Mouse (Mus musculus) testis, postnatal 14 days (tissue): ENCODE measurements around the gene Arfip1.

ENCODE experiments used
- DNase-seq: peaks from one replicate; pipeline ENCODE4 v3.0.0; 2021; ENCODE audit warnings: low spot score

Arfip1 gene

GRCm38 (mm10) chr3:84488716-84489115 is 93.7 kb downstream of the Arfip1 start:
- no peak for DNase-seq

GRCm38 (mm10) chr3:84484891-84485290 is 97.5 kb downstream of the Arfip1 start:
- DNase-seq, result no peak

- no peak for DNase-seq
Observed at GRCm38 (mm10) chr3:84484333-84484732, 98.1 kb downstream of the Arfip1 start.

- DNase-seq, result no peak
Observed at GRCm38 (mm10) chr3:84482121-84482520, 100.3 kb downstream of the Arfip1 start.

- peak; percentile 21 for DNase-seq
Observed at GRCm38 (mm10) chr3:84481104-84481503, 101.3 kb downstream of the Arfip1 start.

- DNase-seq, result peak; percentile 33
Observed at GRCm38 (mm10) chr3:84480006-84480897, 102.2 kb downstream of the Arfip1 start, which contains the start of gene Fhdc1. TSS of gene Fhdc1 (minus strand) at chr3:84480429.

GRCm38 (mm10) chr3:84479293-84480005 is 103.0 kb downstream of the Arfip1 start:
- peak; percentile 25 for DNase-seq

DNA sequence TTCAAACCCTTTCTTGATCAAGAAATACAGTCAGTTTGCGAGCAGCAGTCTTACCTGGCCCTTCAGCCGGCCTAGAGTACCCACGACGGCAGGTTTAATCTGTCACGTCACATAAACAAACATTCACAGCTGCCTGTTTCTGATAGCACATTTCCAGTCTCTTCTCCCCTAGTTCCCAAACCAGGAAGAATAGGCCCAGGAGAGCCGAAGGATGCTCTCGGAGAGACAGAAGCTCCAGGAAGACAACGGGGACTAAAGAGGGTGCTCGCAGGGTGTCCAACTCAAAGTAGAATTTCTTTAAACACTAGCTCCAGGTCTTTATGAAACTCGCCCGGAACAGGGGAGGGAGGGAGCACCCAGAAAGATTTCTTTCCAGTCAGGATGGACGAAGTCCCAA is 103.5 kb downstream of the Arfip1 start:
- DNase-seq, result no peak

- DNase-seq, result no peak
Observed at GRCm38 (mm10) chr3:84478195-84478594, 104.2 kb downstream of the Arfip1 start.

DNA sequence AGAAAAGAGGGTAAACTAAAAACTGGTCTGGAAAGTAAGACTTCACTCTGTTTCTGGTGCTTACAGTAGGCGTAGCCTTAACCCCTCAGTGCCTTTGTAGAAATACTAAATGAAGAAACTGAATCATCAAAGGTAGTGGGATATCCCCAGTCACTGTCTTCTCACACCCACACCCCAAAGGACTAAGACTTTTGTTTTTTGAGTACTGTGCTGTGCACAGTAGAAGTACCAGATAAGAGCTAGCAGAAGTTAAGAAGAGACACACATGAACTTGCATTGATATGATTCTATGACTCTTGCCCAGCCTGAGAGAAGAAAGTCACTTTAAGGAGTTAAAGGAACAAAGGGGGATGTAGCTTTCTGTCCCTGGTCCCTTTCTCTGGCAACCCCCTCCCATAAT is 104.9 kb downstream of the Arfip1 start:
- no peak for DNase-seq

DNA sequence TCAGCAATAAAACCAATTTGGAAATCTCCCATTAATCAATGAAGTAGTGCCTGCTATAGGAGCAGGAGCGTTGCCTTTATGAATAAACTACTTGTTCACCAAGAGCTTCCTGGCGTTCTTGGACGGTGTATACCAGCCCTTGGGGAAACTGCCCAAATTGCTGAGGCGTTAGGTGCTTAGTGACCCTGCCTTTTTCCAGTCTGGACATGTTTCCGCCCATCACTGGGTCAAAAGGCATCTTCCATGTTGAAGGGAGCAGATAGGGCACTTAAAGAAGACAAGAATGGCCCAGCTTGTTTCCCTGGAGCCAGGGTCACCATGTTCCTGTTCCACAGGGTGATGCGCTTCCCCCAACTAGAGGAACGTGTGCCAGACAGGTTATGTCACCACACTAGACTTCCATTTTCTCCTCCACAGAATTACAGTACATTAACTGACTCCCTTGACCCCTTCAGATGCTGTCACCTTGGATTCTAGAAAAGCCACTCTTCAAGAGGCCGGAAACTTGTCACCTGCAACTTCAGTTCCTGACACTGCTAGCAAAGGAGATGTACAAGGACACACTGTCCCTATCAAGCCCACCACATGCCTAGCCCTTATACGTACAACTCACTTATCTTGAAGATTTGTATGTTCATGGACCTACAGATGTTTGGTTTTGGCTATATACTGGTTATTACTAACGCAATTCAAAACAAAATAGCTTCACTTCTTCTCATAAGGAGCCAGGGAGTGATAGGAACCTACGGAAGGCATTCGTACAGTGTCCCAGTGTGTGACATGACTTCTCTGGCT is 107.2 kb downstream of the Arfip1 start:
- no peak for DNase-seq

DNA sequence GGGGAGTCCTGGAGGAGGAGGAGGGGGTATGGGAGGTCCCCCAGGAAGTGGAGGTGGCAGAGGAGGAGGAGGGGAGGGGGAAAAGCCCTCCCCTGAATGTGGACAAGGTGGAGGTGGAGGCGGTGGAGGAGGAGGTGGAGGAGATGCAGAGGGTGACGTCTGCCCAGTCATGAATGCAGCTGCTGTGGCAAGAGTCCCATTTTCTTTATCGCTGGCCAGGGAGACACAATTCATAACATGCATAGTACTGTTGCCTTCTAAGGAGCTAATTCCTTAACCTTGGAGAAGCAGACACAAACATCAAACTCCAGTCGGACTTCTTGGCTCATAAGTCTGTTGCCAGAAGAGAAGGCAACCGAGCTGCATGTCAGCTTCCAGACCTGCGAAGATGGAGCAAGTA is 108.0 kb downstream of the Arfip1 start:
- no peak for DNase-seq

- no peak for DNase-seq
Observed at GRCm38 (mm10) chr3:84472955-84473354, 109.5 kb downstream of the Arfip1 start.

DNA sequence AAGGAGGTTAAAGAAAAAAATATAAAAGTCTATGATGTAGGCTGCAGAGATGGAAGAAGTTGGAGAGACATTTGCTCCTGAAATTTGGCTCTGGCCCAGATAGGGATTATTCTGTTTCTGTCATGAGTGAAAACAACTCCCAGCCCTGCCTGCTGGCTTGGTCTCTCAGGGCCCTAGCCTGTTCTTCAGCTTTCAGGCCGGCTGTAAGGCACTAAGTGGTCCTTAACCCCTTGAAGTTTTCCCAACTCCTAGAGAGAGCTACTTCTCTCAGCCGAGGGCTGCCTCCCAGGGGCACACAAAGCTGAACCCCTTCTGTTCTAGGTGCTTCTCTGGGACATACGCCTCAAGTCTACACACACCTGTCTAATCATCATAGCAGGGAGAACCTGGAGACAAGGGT is 109.9 kb downstream of the Arfip1 start:
- DNase-seq, result no peak

DNA sequence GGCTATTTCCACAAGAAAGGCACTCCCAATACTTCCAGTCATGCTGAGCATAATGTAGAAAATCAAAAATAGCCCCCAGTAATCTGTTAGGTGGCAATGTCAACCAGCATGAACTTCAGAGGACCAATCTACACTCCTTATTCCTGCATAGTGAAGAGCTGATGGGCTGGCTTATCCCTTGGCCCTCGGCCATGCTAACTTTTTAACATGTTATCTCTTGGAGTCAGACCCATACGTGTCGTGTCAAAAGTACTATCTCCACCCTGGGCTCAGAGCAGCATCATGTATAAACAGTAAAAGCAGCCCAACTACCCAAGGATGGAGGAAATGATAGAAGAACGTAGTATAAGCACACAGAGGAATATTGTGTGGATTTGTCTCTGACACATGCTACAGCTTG is 111.3 kb downstream of the Arfip1 start:
- no peak for DNase-seq

GRCm38 (mm10) chr3:84468111-84468453 is 114.3 kb downstream of the Arfip1 start:
- no peak for DNase-seq

GRCm38 (mm10) chr3:84467419-84468110 is 114.9 kb downstream of the Arfip1 start:
- DNase-seq, result no peak

GRCm38 (mm10) chr3:84465822-84466500 is 116.5 kb downstream of the Arfip1 start:
- no peak for DNase-seq

DNA sequence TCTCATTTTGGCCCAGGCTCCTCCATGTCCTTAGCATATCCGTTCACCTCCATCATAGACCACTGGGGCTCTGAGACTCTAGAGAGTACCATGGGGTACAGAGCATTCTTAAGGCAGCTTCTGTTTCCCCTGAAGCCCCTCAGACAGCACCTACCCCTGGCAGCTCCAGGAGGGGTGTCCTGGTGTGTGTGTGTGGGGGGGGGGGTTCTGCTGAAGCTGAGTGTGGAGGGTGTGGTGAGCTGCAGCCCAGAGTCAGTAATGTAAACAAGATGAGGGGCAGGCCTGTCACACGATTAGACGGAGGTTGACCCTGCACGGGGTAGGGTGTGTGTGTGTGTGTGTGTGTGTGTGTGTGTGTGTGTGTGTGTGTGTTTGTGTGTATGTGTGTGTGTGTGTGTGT is 120.7 kb downstream of the Arfip1 start:
- DNase-seq, result no peak

DNA sequence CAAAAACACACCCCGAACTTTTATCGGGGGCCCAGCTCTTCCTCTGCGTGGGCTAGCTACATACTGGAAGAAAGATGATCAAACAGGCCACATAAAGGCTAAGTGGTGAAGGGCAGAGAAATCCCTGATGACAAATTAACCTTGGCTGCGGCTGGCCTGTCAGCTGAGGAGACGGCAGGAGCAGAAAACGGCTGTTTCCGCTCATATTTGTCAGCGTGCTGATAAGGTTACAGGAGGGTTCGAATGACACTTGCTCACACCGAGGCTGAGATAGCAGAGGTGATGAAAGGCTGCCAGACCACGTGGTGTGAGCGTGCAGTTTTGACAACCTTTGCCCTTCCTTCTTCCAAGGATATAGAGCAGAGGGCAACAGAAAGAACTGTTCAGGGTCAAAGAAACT is 121.5 kb downstream of the Arfip1 start:
- no peak for DNase-seq

DNA sequence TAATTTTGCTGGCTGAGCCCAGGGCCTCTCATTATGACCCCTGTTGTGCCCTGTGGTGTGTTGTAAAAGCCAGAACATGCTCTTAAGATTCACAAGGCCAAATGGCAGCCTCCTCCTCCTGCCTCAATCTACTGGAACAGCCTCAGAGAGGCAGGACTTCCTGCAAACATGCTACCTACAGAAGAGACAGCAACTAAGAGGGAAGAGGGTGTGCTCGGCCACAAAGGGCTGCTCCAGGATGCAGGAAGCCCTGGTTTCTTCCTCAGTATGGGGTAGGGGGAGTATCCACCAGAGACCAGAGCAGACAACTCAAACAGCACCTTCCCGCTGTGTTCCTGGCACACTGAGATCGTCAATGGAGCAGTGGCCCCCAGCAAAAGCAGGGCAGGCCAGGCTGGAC is 121.9 kb downstream of the Arfip1 start:
- DNase-seq, result no peak
